Mouse (Mus musculus) fibroblast of lung, adult 2 months (primary cell): Measurements from ENCODE around the gene Cdh23.

Experiments used
- DNase-seq: peaks from one replicate; pipeline ENCODE4 v3.0.0-alpha.2; 2011; ENCODE audit warnings: low read depth

The Cdh23 gene

DNA sequence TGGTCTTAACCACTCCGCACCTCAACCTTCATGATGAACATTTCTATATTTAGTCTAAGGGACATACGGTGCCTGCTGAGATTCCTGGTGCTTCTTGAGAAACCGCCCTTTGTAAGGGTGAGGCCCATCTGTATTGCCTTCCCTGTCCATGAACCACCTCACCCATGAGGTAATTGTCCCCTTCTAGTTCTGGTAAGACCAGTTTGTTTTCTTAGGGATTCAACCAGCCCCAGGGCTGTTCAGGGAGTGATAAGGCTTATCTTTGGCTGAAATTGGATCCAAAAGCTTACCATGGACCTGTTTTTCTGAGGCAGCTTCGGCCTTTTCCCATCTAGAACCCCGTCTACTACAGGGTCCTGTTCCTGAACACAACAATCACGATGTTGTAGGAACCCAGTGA, 440.2 kb downstream of the Cdh23 start:
- DNase-seq: no peak
